Mouse (Mus musculus): ENCODE measurements around the gene Cbx7. TPM values are rescaled to one million over a fixed set of nuclear protein-coding genes. Genes with fewer than 3 reads are reported as not detected.

The Cbx7 gene
- polyA plus RNA-seq, 1 experiment from 2014 or later, result 2.4 TPM

DNA sequence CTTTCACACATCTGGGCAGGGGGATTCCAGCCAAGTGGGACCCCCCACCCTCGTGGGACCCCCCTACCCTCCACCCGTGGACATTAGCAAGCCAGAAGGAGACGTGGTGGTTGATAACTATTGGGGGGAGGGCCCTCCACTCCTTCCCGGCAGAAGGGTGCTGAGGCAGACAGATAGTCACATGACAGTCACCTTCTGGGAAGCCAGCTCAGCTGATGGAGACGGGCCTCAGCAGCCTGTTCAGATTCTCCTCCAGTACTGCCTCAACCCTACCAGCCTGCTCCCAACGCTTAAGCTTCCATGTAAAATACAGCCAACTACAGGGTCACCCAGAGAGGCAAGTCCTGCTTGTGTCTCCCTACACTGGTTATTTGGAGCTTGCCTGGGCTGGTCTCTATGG is 40.3 kb upstream of the Cbx7 start:
- DNase-seq (ENCODE audit: low spot score), result no peak
- H3K9me3 ChIP-seq, result no peaks in the 10 kb centered on the region
- peaks cover 47% of the 10 kb centered on the region for H3K4me1 ChIP-seq
- peaks cover 76% of the 10 kb centered on the region for H3K27me3 ChIP-seq (replicated peaks; ENCODE audit: low read depth, poor library complexity, severe bottlenecking)
- WGBS, result 48% methylated on average over 6 of the region's 6 CpGs
- H3K36me3 ChIP-seq (replicated peaks), result no peaks in the 10 kb centered on the region
- no peak overlapping the region for H3K27ac ChIP-seq (replicated peaks)
- peak overlapping the region; percentile 72 for H3K4me3 ChIP-seq

DNA sequence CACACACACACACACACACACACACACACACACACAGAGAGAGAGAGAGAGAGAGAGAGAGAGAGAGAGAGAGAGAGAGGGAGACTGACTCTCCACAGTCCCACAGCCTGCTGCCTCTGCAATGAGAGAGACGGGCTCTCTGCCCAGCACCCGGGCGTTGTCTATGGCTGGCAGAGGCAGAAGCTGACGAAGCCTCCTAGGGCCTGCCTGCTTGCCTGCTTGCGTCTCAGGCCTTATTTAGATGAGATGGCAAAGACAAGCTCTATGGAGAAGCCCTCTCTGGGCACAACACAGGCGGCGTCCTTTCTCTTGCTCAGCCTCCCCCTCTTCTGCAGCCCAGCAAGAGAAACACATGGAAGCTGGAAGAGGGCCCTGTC is 39.3 kb upstream of the Cbx7 start:
- H3K4me1 ChIP-seq, result peaks cover 56% of the 10 kb centered on the region
- WGBS, result 45% methylated on average over 7 of the region's 7 CpGs
- no peak for DNase-seq (ENCODE audit: low spot score)
- no peaks in the 10 kb centered on the region for H3K36me3 ChIP-seq (replicated peaks)
- peaks cover 73% of the 10 kb centered on the region for H3K27me3 ChIP-seq (replicated peaks; ENCODE audit: low read depth, poor library complexity, severe bottlenecking)
- H3K9me3 ChIP-seq, result no peaks in the 10 kb centered on the region
- 0 out of 2 replicates have a peak overlapping the region, but pooled peaks have one; percentile 19 for H3K27ac ChIP-seq (replicated peaks)
- peak overlapping the region; percentile 8; the same call in 1 of the 2 replicates for H3K4me3 ChIP-seq

DNA sequence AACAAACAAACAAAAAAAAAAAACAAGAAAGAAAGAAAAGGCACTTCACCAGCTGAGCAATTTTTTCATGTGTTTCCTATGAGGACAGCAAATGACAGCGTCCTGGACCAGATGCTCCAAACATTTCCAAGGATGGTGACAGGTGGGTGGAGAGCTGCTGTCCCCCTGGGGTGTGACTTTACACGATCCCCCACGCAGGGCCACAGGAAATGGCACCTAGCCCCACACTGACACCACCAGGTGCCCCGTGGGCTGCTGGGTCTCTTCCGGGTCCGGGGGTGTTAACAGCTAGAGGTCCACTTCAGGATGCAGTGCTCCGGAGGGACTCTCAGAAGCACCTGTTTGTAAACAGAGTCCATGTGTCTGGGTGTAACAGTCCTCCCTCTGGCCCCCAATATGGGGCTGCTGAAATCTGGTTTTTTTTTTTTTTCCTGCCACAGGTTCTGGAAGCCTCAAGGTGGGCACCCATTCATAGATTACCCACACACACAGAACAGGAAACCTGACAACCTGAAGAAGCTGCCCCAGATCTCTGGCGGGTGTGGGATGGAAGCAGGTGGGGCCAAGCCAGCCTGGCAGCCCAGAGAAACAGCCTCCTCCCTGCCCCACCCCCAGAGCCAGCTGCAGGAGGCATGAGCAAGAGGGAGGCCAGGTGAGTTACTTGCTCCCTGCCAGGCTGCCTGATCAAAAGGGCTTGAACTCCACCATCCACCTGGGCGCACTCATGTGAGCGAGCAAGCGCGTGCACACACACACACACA is 38.7 kb upstream of the Cbx7 start:
- peaks cover 73% of the 10 kb centered on the region for H3K27me3 ChIP-seq (replicated peaks; ENCODE audit: low read depth, poor library complexity, severe bottlenecking)

DNA sequence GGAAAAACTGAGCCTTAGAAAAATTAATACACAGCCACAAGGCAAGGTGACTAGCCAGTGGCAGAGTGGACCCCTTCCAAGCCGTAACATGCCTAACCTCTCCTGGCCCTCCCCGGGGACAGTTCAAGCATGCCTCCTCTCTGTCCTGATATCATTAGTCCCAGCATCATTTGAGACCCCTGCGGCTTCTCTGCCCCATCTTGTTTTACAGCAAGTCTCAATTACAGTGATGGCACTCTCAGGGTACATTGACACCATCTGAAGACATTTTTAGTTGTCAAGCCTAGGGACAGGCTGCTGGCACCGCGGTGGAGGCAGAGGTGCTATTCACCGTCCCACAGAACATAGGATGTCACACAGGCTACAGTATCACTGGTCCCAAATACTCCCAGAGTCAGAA is 37.5 kb upstream of the Cbx7 start:
- H3K36me3 ChIP-seq (replicated peaks), result no peaks in the 10 kb centered on the region
- no peak overlapping the region for H3K4me3 ChIP-seq
- no peak overlapping the region for H3K27ac ChIP-seq (replicated peaks)
- H3K4me1 ChIP-seq, result peaks cover 56% of the 10 kb centered on the region
- 89% methylated on average over 6 of the region's 6 CpGs for WGBS
- H3K27me3 ChIP-seq (replicated peaks; ENCODE audit: low read depth, poor library complexity, severe bottlenecking), result peaks cover 70% of the 10 kb centered on the region
- no peak for DNase-seq (ENCODE audit: low spot score)
- H3K9me3 ChIP-seq, result no peaks in the 10 kb centered on the region

More for the DNA sequence above, 38.7 kb upstream of the Cbx7 start:
- Histone ChIP-seq H3K36me3 (replicated peaks) (no peaks in the 10 kb centered on the region), H3K9me3 (no peaks in the 10 kb centered on the region), H3K4me1 (peaks cover 56% of the 10 kb centered on the region), H3K27ac (replicated peaks) (no peak overlapping the region), H3K4me3 (no peak overlapping the region)
- WGBS, result 53% methylated on average over 12 of the region's 12 CpGs
- DNase-seq (ENCODE audit: low spot score), result no peak

DNA sequence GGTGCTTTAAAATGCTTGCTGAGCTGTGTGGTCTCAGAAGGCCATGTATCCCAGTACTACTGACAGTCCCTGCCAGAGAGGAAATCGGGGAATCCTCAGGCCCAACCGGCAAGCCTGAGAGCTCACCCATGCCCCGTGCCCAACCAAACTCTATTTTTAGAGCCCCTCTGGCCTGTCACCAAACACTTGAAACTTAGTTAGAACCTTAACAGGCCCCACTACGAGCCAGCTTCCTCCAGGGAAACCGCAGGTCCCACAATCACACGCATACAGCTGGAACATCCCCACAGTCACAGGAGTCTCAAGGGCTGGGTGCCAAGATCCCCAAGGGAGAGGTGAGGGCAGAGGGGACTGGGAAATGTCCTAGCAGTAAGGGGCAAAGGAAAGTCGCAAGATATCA is 35.2 kb upstream of the Cbx7 start:
- peaks cover 50% of the 10 kb centered on the region for H3K27me3 ChIP-seq (replicated peaks; ENCODE audit: low read depth, poor library complexity, severe bottlenecking)
- H3K27ac ChIP-seq (replicated peaks), result no peak overlapping the region
- 85% methylated on average over 7 of the region's 7 CpGs for WGBS

DNA sequence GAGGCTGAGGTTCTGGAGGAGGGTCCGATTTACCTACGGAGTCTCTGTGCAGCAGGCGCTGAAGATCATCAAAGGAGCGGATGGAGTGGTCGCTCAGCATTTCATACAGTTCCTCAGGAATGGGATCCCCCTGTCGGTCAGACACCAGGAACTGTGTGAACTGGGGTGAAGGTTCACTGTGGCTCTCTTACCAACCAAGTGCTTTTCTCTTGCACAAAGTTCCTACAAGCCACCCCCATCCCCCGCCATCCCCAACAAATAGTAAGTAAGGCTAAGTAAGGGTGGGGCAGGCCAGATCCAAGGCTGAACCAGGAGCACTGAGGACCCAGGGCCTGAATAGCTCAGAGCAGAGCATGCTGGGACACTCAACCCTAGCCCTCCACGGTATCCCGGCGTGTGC is 34.5 kb upstream of the Cbx7 start:
- Histone ChIP-seq H3K27ac (replicated peaks) (peak overlapping the region; percentile 77), H3K9me3 (no peaks in the 10 kb centered on the region), H3K27me3 (replicated peaks; ENCODE audit: low read depth, poor library complexity, severe bottlenecking) (peaks cover 43% of the 10 kb centered on the region), H3K36me3 (replicated peaks) (no peaks in the 10 kb centered on the region), H3K4me1 (peaks cover 43% of the 10 kb centered on the region), H3K4me3 (no peak overlapping the region)
- 79% methylated on average over 10 of the region's 10 CpGs for WGBS
- no peak for DNase-seq (ENCODE audit: low spot score)

More for the DNA sequence above, 35.2 kb upstream of the Cbx7 start:
- Histone ChIP-seq H3K4me3 (no peak overlapping the region), H3K36me3 (replicated peaks) (no peaks in the 10 kb centered on the region), H3K9me3 (no peaks in the 10 kb centered on the region), H3K4me1 (peaks cover 37% of the 10 kb centered on the region)
- no peak for DNase-seq (ENCODE audit: low spot score)

DNA sequence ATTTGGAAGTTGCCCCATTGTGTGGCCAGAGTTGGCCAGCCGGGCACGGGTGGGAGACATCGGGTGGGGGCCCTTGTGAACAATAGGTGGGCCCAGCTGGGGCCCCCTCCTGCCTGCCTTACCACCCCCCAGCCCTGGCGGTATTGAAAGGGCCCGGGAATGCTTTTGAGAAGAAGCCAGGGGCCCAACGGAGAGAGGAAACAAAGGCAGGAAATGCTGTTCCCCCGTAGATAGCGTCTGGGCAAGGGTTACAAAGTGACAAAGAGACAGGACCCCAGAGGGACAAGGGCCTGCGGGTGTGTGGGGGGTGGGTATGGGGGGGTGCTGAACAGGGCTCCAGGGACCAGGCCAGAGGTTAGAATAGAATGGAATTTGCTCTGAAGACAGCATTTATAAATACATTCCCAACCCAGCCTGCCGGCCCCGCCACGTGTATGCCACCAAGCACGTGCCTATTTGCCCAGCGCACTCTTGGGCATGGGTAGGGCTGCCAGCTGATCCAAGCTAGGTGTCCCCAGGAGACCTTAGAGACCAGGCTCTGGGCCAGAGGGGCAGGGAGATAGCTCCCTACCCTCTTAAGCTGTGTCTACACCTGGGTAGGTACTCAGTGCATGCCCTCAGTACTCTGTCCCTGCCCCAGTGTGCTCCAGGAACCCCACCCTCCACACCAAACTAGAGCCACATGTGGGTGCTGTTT is 33.9 kb upstream of the Cbx7 start:
- 36% methylated on average over 14 of the region's 14 CpGs for WGBS
- no peaks in the 10 kb centered on the region for H3K36me3 ChIP-seq (replicated peaks)
- H3K27ac ChIP-seq (replicated peaks), result peak overlapping the region; percentile 77
- DNase-seq (ENCODE audit: low spot score), result peak; percentile 35
- H3K27me3 ChIP-seq (replicated peaks; ENCODE audit: low read depth, poor library complexity, severe bottlenecking), result peaks cover 37% of the 10 kb centered on the region
- no peak overlapping the region for H3K4me3 ChIP-seq
- peaks cover 42% of the 10 kb centered on the region for H3K4me1 ChIP-seq
- H3K9me3 ChIP-seq, result no peaks in the 10 kb centered on the region

- Histone ChIP-seq H3K9me3 (no peaks in the 10 kb centered on the region), H3K36me3 (replicated peaks) (no peaks in the 10 kb centered on the region), H3K4me1 (peaks cover 41% of the 10 kb centered on the region), H3K27ac (replicated peaks) (peak overlapping the region; percentile 77), H3K27me3 (replicated peaks; ENCODE audit: low read depth, poor library complexity, severe bottlenecking) (peaks cover 27% of the 10 kb centered on the region), H3K4me3 (no peak overlapping the region)
- 37% methylated on average over 2 of the region's 2 CpGs for WGBS
- no peak for DNase-seq (ENCODE audit: low spot score)
Observed at GRCm38 (mm10) chr15:80003581-80003980, 32.7 kb upstream of the Cbx7 start.

DNA sequence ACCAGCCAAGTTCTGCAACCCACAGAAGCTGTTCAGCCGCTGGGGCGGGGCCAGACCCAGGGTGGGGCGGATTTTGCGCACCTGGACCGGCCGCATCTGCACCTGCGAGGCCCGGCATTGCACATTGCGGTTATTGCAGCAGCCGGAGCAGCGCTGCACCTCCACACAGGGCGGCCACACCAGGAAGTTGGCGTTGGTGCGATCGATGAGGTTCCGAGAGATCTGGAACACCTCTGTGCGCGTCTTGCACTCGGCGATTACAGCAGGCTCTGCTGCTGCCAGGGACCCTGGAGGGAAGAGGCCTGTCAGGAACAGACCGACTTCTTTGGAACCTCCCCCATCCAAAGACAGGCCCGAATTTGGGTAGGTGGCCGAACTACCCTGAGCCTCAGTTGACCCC is 30.7 kb upstream of the Cbx7 start:
- Histone ChIP-seq H3K27ac (replicated peaks) (no peak overlapping the region), H3K9me3 (no peaks in the 10 kb centered on the region), H3K27me3 (replicated peaks; ENCODE audit: low read depth, poor library complexity, severe bottlenecking) (peaks cover 25% of the 10 kb centered on the region), H3K4me3 (no peak overlapping the region), H3K36me3 (replicated peaks) (no peaks in the 10 kb centered on the region; the same call in 1 of the 2 replicates), H3K4me1 (peaks cover 41% of the 10 kb centered on the region)
- no peak for DNase-seq (ENCODE audit: low spot score)
- WGBS, result 94% methylated on average over 23 of the region's 23 CpGs

DNA sequence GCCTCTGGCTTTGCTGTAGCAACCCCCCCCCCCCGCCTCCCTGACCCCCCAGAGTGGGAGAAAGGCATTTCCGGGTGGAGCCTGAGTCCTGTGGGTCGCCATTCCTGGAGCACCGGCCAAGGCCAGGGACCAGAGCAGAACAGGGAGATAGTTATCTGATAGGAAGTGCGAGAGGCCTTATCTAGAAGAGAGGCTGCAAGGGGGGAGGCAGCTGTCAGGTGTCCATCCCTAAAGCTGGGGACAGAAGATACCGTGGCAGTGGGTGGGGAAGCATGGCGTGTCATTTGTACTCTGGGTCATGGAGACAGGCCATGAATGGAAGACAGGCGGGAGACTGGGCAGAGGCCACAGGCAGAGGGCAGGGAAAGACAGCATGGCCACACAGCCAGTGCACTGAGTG is 29.8 kb upstream of the Cbx7 start:
- H3K9me3 ChIP-seq, result no peaks in the 10 kb centered on the region
- 38% methylated on average over 8 of the region's 8 CpGs for WGBS
- peaks cover 37% of the 10 kb centered on the region for H3K4me1 ChIP-seq
- H3K4me3 ChIP-seq, result no peak overlapping the region
- no peak for DNase-seq (ENCODE audit: low spot score)
- H3K27ac ChIP-seq (replicated peaks), result peak overlapping the region; percentile 40; the same call in 1 of the 2 replicates
- peaks cover 23% of the 10 kb centered on the region for H3K27me3 ChIP-seq (replicated peaks; ENCODE audit: low read depth, poor library complexity, severe bottlenecking)
- no peaks in the 10 kb centered on the region; the same call in 1 of the 2 replicates for H3K36me3 ChIP-seq (replicated peaks)

GRCm38 (mm10) chr15:79997988-79998387 is 27.1 kb upstream of the Cbx7 start:
- no peak for DNase-seq (ENCODE audit: low spot score)
- Histone ChIP-seq H3K9me3 (no peaks in the 10 kb centered on the region), H3K36me3 (replicated peaks) (no peaks in the 10 kb centered on the region; the same call in 1 of the 2 replicates), H3K27ac (replicated peaks) (no peak overlapping the region), H3K4me3 (no peak overlapping the region), H3K27me3 (replicated peaks; ENCODE audit: low read depth, poor library complexity, severe bottlenecking) (no peaks in the 10 kb centered on the region), H3K4me1 (peaks cover 15% of the 10 kb centered on the region)
- 72% methylated on average over 3 of the region's 3 CpGs for WGBS

DNA sequence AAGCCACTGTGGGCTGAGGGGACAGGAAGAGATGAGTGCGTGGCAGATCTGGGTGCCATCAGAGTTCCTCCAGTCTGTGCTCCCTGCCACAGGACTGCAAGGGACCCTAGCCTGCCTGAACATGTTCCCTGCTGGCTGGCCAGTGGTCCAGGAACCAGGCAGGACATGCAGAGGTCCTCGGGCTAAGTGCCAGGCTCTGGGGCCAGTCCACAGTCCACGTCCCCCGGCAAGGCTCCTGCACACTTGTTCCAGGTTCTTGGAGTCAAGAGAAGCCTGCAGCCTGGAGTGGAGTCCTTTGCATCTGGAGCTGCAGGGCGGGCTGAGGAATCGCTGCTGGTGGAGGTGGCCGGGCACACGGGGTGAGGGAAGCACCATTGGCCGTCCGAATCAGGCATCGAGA is 25.9 kb upstream of the Cbx7 start:
- H3K27ac ChIP-seq (replicated peaks), result no peak overlapping the region
- no peaks in the 10 kb centered on the region for H3K9me3 ChIP-seq
- H3K27me3 ChIP-seq (replicated peaks; ENCODE audit: low read depth, poor library complexity, severe bottlenecking), result no peaks in the 10 kb centered on the region
- DNase-seq (ENCODE audit: low spot score), result no peak
- no peaks in the 10 kb centered on the region; the same call in 1 of the 2 replicates for H3K36me3 ChIP-seq (replicated peaks)
- WGBS, result 92% methylated on average over 11 of the region's 11 CpGs
- peaks cover 15% of the 10 kb centered on the region for H3K4me1 ChIP-seq
- H3K4me3 ChIP-seq, result no peak overlapping the region

DNA sequence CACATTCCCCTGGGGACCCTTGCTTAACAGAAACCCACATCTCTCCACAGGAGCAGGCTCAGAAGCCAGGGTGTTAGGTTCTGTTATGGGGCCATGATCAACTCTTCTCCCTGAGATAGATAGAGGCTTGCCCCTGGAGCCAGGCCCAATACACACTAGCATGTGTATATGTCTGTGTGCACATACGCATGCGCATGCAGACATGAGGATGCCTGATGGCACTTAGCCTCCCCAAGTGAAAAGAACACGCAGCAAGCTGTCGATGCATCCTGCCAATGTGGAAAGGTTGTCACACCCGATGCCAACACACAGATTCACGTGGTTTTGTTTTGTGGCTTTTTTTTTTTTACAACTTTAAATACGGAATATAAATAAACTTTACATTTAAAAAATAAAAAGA is 24.6 kb upstream of the Cbx7 start:
- H3K4me1 ChIP-seq, result peaks cover 6% of the 10 kb centered on the region
- H3K4me3 ChIP-seq, result no peak overlapping the region
- no peaks in the 10 kb centered on the region for H3K27me3 ChIP-seq (replicated peaks; ENCODE audit: low read depth, poor library complexity, severe bottlenecking)
- H3K27ac ChIP-seq (replicated peaks), result no peak overlapping the region
- 94% methylated on average over 7 of the region's 7 CpGs for WGBS
- H3K9me3 ChIP-seq, result no peaks in the 10 kb centered on the region
- no peak for DNase-seq (ENCODE audit: low spot score)
- H3K36me3 ChIP-seq (replicated peaks), result no peaks in the 10 kb centered on the region; the same call in 1 of the 2 replicates

All from embryonic facial prominence, embryonic 10.5 days (tissue).